Mouse (Mus musculus) MEL-GATA-1-ER (cell line): ENCODE results near the gene Zdhhc23.
A peak's percentile ranks its signal among the peaks of the same experiment; 100 is the strongest.

Experiments used
- DNase-seq: peaks from one replicate; pipeline ENCODE4 v3.0.0-alpha.2; 2012; ENCODE audit warnings: low read depth; ENCODE audit errors: extremely low read depth

The Zdhhc23 gene

GRCm38 (mm10) chr16:43979328-43980109 lies at the start of gene Zdhhc23:
TSS of gene Zdhhc23 (minus strand) at chr16:43979791.
- no peak for DNase-seq

- no peak for DNase-seq
Measured at GRCm38 (mm10) chr16:44029273-44029672, 49.7 kb upstream of the Zdhhc23 start.

GRCm38 (mm10) chr16:44026822-44027221 lies 47.2 kb upstream of the Zdhhc23 start:
- DNase-seq = no peak

- no peak for DNase-seq
Measured at GRCm38 (mm10) chr16:44026210-44026609, 46.6 kb upstream of the Zdhhc23 start.

GRCm38 (mm10) chr16:44018986-44019548 lies 39.5 kb upstream of the Zdhhc23 start:
- no peak for DNase-seq

- DNase-seq = peak; percentile 98
Measured at GRCm38 (mm10) chr16:44018372-44018771, 38.8 kb upstream of the Zdhhc23 start.

GRCm38 (mm10) chr16:44017707-44018106 lies 38.1 kb upstream of the Zdhhc23 start:
- no peak for DNase-seq

- peak; percentile 77 for DNase-seq
Measured at GRCm38 (mm10) chr16:44016164-44016563, 36.6 kb upstream of the Zdhhc23 start.

GRCm38 (mm10) chr16:44015416-44016158 lies 36.0 kb upstream of the Zdhhc23 start:
- DNase-seq = no peak

GRCm38 (mm10) chr16:44011010-44011409 lies 31.4 kb upstream of the Zdhhc23 start:
- no peak for DNase-seq

- no peak for DNase-seq
Measured at GRCm38 (mm10) chr16:44002086-44002485, 22.5 kb upstream of the Zdhhc23 start.

GRCm38 (mm10) chr16:43999541-43999940 lies 19.9 kb upstream of the Zdhhc23 start:
- DNase-seq = no peak

- no peak for DNase-seq
Measured at GRCm38 (mm10) chr16:43999111-43999510, 19.5 kb upstream of the Zdhhc23 start.

- no peak for DNase-seq
Measured at GRCm38 (mm10) chr16:43994623-43995022, 15.0 kb upstream of the Zdhhc23 start.

- DNase-seq = no peak
Measured at GRCm38 (mm10) chr16:43986299-43986698, 6.7 kb upstream of the Zdhhc23 start.

GRCm38 (mm10) chr16:43980110-43980609 lies 569 bp upstream of the Zdhhc23 start:
- no peak for DNase-seq

- DNase-seq = no peak
Measured at GRCm38 (mm10) chr16:43979010-43979327, 622 bp downstream of the Zdhhc23 start.

GRCm38 (mm10) chr16:43973606-43974220 lies 5.9 kb downstream of the Zdhhc23 start:
- no peak for DNase-seq

- DNase-seq = no peak
Measured at GRCm38 (mm10) chr16:43973147-43973546, 6.4 kb downstream of the Zdhhc23 start.

GRCm38 (mm10) chr16:43972391-43972790 lies 7.2 kb downstream of the Zdhhc23 start:
- DNase-seq = no peak

GRCm38 (mm10) chr16:43971741-43972140 lies 7.8 kb downstream of the Zdhhc23 start:
- DNase-seq = no peak

GRCm38 (mm10) chr16:43971189-43971588 lies 8.4 kb downstream of the Zdhhc23 start:
- no peak for DNase-seq
